ENCODE assay signal across 8 mouse cellular contexts in genomic region chr9:54733921-54734638, GRCm38 (mm10). TPM values are rescaled to one million over a fixed set of nuclear protein-coding genes. Genes with fewer than 3 reads are reported as not detected.
DNase-seq lines count a peak whose midpoint lies in the region; ATAC-seq and TF ChIP-seq lines count a peak whose summit lies in the region.

Wdr61 (minus strand) TSS chr9:54734519.

- H3K4me2 ChIP-seq in kidney, embryonic 15.5 days = peak within 1 kb of the TSS; percentile 77

- no peak for TF ChIP-seq POLR2A in bone marrow macrophage, adult 2 months (IDR thresholded peaks at IDR 0.05; ENCODE audit: borderline replicate concordance, low read depth, low read length)
- TF ChIP-seq POLR2A in embryonic fibroblast, embryonic 13.5 days (IDR thresholded peaks at IDR 0.05; ENCODE audit: low read depth, low read length) = peak; percentile 97

- peak; percentile 97 for DNase-seq in A20 (ENCODE audit: low read depth, low spot score)
- peak; percentile 99 for DNase-seq in heart, embryonic 10.5 days (ENCODE audit: low spot score)
- peak; percentile 99 for DNase-seq in liver
- DNase-seq in spleen, postnatal 4 days (ENCODE audit: low spot score in 2 of 2) = peak; percentile 98 to 99

- H3K27me3 ChIP-seq in heart, embryonic 10.5 days (ENCODE audit: insufficient read depth, poor library complexity, severe bottlenecking) = no peaks in the 10 kb centered on the region
- no peaks in the 10 kb centered on the region for H3K27me3 ChIP-seq in kidney, embryonic 15.5 days

- no peaks in the 10 kb centered on the region for H3K9me3 ChIP-seq in heart, embryonic 10.5 days
- no peaks in the 10 kb centered on the region for H3K9me3 ChIP-seq in kidney, embryonic 15.5 days (replicated peaks)

- WGBS in heart, embryonic 10.5 days = 1% methylated on average over 32 of the region's 32 CpGs
- 2% methylated on average over 32 of the region's 32 CpGs for WGBS in kidney, embryonic 15.5 days

- peak within 1 kb of the TSS; percentile 70 for H3K9ac ChIP-seq in kidney, embryonic 15.5 days

- no peak for TF ChIP-seq CTCF in bone marrow macrophage, adult 2 months (IDR thresholded peaks at IDR 0.05; ENCODE audit: low read depth, low read length)
- TF ChIP-seq CTCF in embryonic fibroblast, embryonic 13.5 days (IDR thresholded peaks at IDR 0.05; ENCODE audit: borderline replicate concordance, insufficient read depth, low read length) = peak; percentile 46; the same call in 1 of the 2 replicates

- H3K4me3 ChIP-seq in bone marrow macrophage, adult 2 months (ENCODE audit: insufficient read depth, low read length) = peak within 1 kb of the TSS; percentile 76
- H3K4me3 ChIP-seq in embryonic fibroblast, embryonic 13.5 days (ENCODE audit: insufficient read depth, low read length) = peak within 1 kb of the TSS; percentile 91
- peak within 1 kb of the TSS; percentile 82 for H3K4me3 ChIP-seq in heart, embryonic 10.5 days
- peak within 1 kb of the TSS; percentile 88 for H3K4me3 ChIP-seq in kidney, embryonic 15.5 days (replicated peaks)

- peak; percentile 98 for ATAC-seq in kidney, embryonic 15.5 days (replicated peaks; ENCODE audit: low FRiP score)
- ATAC-seq in monocyte, adult 5-6 weeks (replicated peaks; ENCODE audit: insufficient number of reproducible peaks, low FRiP score, low TSS enrichment, poor library complexity, severe bottlenecking) = peak; percentile 92

- H3K27ac ChIP-seq in bone marrow macrophage, adult 2 months (ENCODE audit: insufficient read depth, low read depth, low read length) = 0 out of 2 replicates have a peak within 1 kb of the TSS, but pooled peaks have one; percentile 10
- no peak within 1 kb of the TSS for H3K27ac ChIP-seq in embryonic fibroblast, embryonic 13.5 days (ENCODE audit: insufficient read depth, low read length)
- peak within 1 kb of the TSS; percentile 91 for H3K27ac ChIP-seq in heart, embryonic 10.5 days
- H3K27ac ChIP-seq in kidney, embryonic 15.5 days = peak within 1 kb of the TSS; percentile 61; the same call in 1 of the 2 replicates

- peaks cover 7% of the 10 kb centered on the region; the same call in 1 of the 2 replicates for H3K4me1 ChIP-seq in bone marrow macrophage, adult 2 months (ENCODE audit: control insufficient read depth, insufficient read depth, low read length)
- peaks cover 1% of the 10 kb centered on the region; the same call in 1 of the 2 replicates for H3K4me1 ChIP-seq in embryonic fibroblast, embryonic 13.5 days (ENCODE audit: control insufficient read depth, insufficient read depth, low read length)
- H3K4me1 ChIP-seq in heart, embryonic 10.5 days = peaks cover 14% of the 10 kb centered on the region
- peaks cover 21% of the 10 kb centered on the region for H3K4me1 ChIP-seq in kidney, embryonic 15.5 days

- peaks cover 16% of the 10 kb centered on the region for H3K36me3 ChIP-seq in heart, embryonic 10.5 days
- peaks cover 15% of the 10 kb centered on the region for H3K36me3 ChIP-seq in kidney, embryonic 15.5 days

RNA-seq across cellular contexts. Expression of gene Wdr61, which starts in this region (rescaled TPM):
- 32.7 and 39.9 TPM in 2 replicates for polyA plus RNA-seq in bone marrow macrophage, adult 2 months (2012; ENCODE audit: insufficient read depth, insufficient read length, missing spikeins)
- polyA plus RNA-seq in embryonic fibroblast, embryonic 13.5 days (2011; ENCODE audit: insufficient read length, low read depth, missing spikeins) = 80.0 and 81.6 TPM in 2 replicates
- polyA plus RNA-seq in heart, embryonic 10.5 days (2016; fragmentation: Nextera tagmentation; extraction: Ambion mirVana) = 130 and 151 TPM in 2 replicates
- polyA plus RNA-seq in kidney, embryonic 15.5 days (2015; fragmentation: Nextera tagmentation; extraction: Ambion mirVana) = 151 and 160 TPM in 2 replicates
- total RNA-seq in monocyte, adult 5-6 weeks (2017) = 32.9 to 54.9 TPM (median 49.8 TPM) in 3 replicates
